Mouse (Mus musculus) cortical plate, adult 2 months (tissue): ENCODE data around the gene Smg6.

Experiments
- CTCF ChIP-seq: fragments of 200-500 bp; IDR thresholded peaks from 2 replicates; pipeline ENCODE4 v1.5.1; 2011; ENCODE audit warnings: mild to moderate bottlenecking, control low read depth, low read length; ENCODE audit not compliant: insufficient read depth; ENCODE audit errors: extremely low read depth
- POLR2A ChIP-seq: fragments of 200-500 bp; IDR thresholded peaks from 2 replicates; pipeline ENCODE4 v1.6.1; 2011; ENCODE audit warnings: mild to moderate bottlenecking, low read length, control low read depth; ENCODE audit not compliant: insufficient read depth; ENCODE audit errors: extremely low read depth

DNA sequence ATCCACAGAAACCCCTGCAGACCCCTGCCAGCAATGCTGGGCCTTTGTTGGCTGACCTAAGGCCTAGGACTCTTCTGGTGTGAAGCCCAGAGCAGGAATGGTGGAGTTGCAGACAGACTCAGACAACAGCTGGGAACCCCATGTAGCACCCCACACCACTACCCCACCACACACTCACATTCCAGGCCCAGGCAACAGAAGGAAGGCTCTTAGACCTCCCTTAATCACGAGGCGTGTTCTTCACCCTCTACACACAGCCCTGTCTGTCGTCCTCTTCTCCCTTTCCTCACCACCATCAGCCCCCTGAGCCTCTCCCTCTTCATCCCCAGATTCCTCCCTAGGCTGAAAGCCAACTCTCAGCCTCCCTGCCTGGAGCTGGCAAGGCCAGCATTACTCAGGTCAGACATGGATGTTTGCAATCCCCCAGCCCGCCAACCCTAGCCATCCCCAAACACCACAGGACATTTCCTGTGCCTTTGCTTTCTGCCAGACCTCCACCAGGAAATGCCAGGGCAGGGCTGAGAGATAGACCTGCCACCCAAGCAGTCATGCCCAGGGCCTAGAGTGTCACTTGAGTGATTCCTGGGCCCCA is 235.9 kb downstream of the Smg6 start:
- TF ChIP-seq CTCF (no peak), POLR2A (no peak)
